Mouse (Mus musculus): ENCODE measurements at regions not wholly inside any gene's neighbourhood (a gene's known extent, or its start where the extent isn't known, plus 50 kb on each side); places are given as distances from the start of the nearest gene placed in this dataset.

GRCm38 (mm10) chr6:112119180-112119579, 154.4 kb upstream of the Lmcd1 start:
- DNase-seq (ENCODE audit: low read depth), result peak; percentile 8

- DNase-seq (ENCODE audit: low read depth), result peak; percentile 69
Observed at GRCm38 (mm10) chr6:112133522-112133921, 140.0 kb upstream of the Lmcd1 start.

- DNase-seq (ENCODE audit: low read depth), result no peak
Observed at GRCm38 (mm10) chr6:112152535-112153364, 120.8 kb upstream of the Lmcd1 start.

- no peak for DNase-seq (ENCODE audit: low read depth)
Observed at GRCm38 (mm10) chr6:112167487-112167886, 106.1 kb upstream of the Lmcd1 start.

- no peak for DNase-seq (ENCODE audit: low read depth)
Observed at GRCm38 (mm10) chr6:112176344-112176743, 97.2 kb upstream of the Lmcd1 start.

GRCm38 (mm10) chr6:112187636-112188035, 85.9 kb upstream of the Lmcd1 start:
- no peak for DNase-seq (ENCODE audit: low read depth)

- DNase-seq (ENCODE audit: low read depth), result peak; percentile 70
Observed at GRCm38 (mm10) chr6:112191032-112191431, 82.5 kb upstream of the Lmcd1 start.

- peak; percentile 75 for DNase-seq (ENCODE audit: low read depth)
Observed at GRCm38 (mm10) chr6:112197445-112197844, 76.1 kb upstream of the Lmcd1 start.

- no peak for DNase-seq (ENCODE audit: low read depth)
Observed at GRCm38 (mm10) chr6:112199241-112199640, 74.3 kb upstream of the Lmcd1 start.

- no peak for DNase-seq (ENCODE audit: low read depth)
Observed at GRCm38 (mm10) chr6:112202120-112202519, 71.4 kb upstream of the Lmcd1 start.

GRCm38 (mm10) chr6:112203321-112203720, 70.2 kb upstream of the Lmcd1 start:
- DNase-seq (ENCODE audit: low read depth), result no peak

- no peak for DNase-seq (ENCODE audit: low read depth)
Observed at GRCm38 (mm10) chr6:112204956-112205355, 68.6 kb upstream of the Lmcd1 start.

GRCm38 (mm10) chr6:112205420-112205995, 68.0 kb upstream of the Lmcd1 start:
- no peak for DNase-seq (ENCODE audit: low read depth)

- peak; percentile 77 for DNase-seq (ENCODE audit: low read depth)
Observed at GRCm38 (mm10) chr6:112207229-112207628, 66.3 kb upstream of the Lmcd1 start.

- DNase-seq (ENCODE audit: low read depth), result peak; percentile 59
Observed at GRCm38 (mm10) chr6:112210238-112210950, 63.2 kb upstream of the Lmcd1 start.

GRCm38 (mm10) chr6:112216868-112217267, 56.7 kb upstream of the Lmcd1 start:
- no peak for DNase-seq (ENCODE audit: low read depth)

- no peak for DNase-seq (ENCODE audit: low read depth)
Observed at GRCm38 (mm10) chr6:112218248-112218647, 55.3 kb upstream of the Lmcd1 start.

- no peak for DNase-seq (ENCODE audit: low read depth)
Observed at GRCm38 (mm10) chr6:112219641-112220040, 53.9 kb upstream of the Lmcd1 start.

- DNase-seq (ENCODE audit: low read depth), result no peak
Observed at GRCm38 (mm10) chr6:112220149-112220548, 53.4 kb upstream of the Lmcd1 start.

- DNase-seq (ENCODE audit: low read depth), result peak; percentile 6
Observed at GRCm38 (mm10) chr6:112221373-112221772, 52.2 kb upstream of the Lmcd1 start.

GRCm38 (mm10) chr6:112223325-112223724, 50.2 kb upstream of the Lmcd1 start:
- DNase-seq (ENCODE audit: low read depth), result no peak
